Mouse (Mus musculus) neural tube, embryonic 13.5 days (tissue): ENCODE data around the gene Tomm5. TPM values are rescaled to one million over a fixed set of nuclear protein-coding genes. Genes with fewer than 3 reads are reported as not detected.
"Not testable (repeated sequence)": the region's sequence is repeated elsewhere in the genome, so short reads cannot be mapped to it uniquely, and the experiment has no call there.

Experiments used
- ATAC-seq: fragments of 200-750 bp; cut with Nextera tagmentation; 2 replicates; pipeline ENCODE4 v1.8.0; 2017; ENCODE audit warnings: low read depth, mild to moderate bottlenecking, moderate TSS enrichment, moderate library complexity
- H3K27ac ChIP-seq: fragments of 300-500 bp; sonication (generic); replicated peaks from 2 replicates; pipeline ENCODE4 v1.5.1; 2015; ENCODE audit warnings: moderate library complexity, mild to moderate bottlenecking, inconsistent platforms
- H3K27me3 ChIP-seq: fragments of 300-500 bp; sonication (generic); 2 replicates; pipeline ENCODE4 v1.6.1; 2015; ENCODE audit warnings: mild to moderate bottlenecking, inconsistent platforms
- H3K36me3 ChIP-seq: fragments of 300-500 bp; sonication (generic); 2 replicates; pipeline ENCODE4 v1.6.1; 2015; ENCODE audit warnings: mild to moderate bottlenecking, inconsistent platforms
- H3K4me1 ChIP-seq: fragments of 300-500 bp; sonication (generic); replicated peaks from 2 replicates; pipeline ENCODE4 v1.6.1; 2015; ENCODE audit warnings: inconsistent platforms
- H3K4me2 ChIP-seq: fragments of 300-500 bp; sonication (generic); 2 replicates; pipeline ENCODE4 v1.6.1; 2015; ENCODE audit warnings: inconsistent platforms, mild to moderate bottlenecking, moderate library complexity
- H3K4me3 ChIP-seq: fragments of 300-500 bp; sonication (generic); 2 replicates; pipeline ENCODE4 v1.5.1; 2015; ENCODE audit warnings: mild to moderate bottlenecking, inconsistent platforms
- H3K9ac ChIP-seq: fragments of 300-500 bp; sonication (generic); 2 replicates; pipeline ENCODE4 v1.6.1; 2015; ENCODE audit warnings: moderate library complexity, mild to moderate bottlenecking, inconsistent platforms
- H3K9me3 ChIP-seq: fragments of 300-500 bp; sonication (generic); 2 replicates; pipeline ENCODE4 v1.6.1; 2016; ENCODE audit warnings: inconsistent platforms
- WGBS: fragments of 180-500 bp; shearing (Covaris S2); methylation state at CpG from one replicate; pipeline ENCODE4 v1.1.7; 2015; 5-methylcytosine and 5-hydroxymethylcytosine counted together
- polyA plus RNA-seq: library from polyadenylated mRNA; unstranded; fragments of >200 nt; fragmentation: Nextera tagmentation; extraction: Ambion mirVana; gene quantifications from 2 replicates; pipeline ENCODE4 v1.2.1, GENCODE M21; 2015

Tomm5 gene
- polyA plus RNA-seq, 1 experiment from 2014 or later = 166 TPM

GRCm38 (mm10) chr4:45063836-45064235 lies 44.1 kb downstream of the Tomm5 start:
- not testable (repeated sequence) for H3K27ac ChIP-seq, H3K9me3 ChIP-seq, H3K9ac ChIP-seq, H3K4me3 ChIP-seq, H3K27me3 ChIP-seq, H3K4me2 ChIP-seq, ATAC-seq
- Histone ChIP-seq H3K36me3 (peaks cover 35% of the 10 kb centered on the region), H3K4me1 (peaks cover 17% of the 10 kb centered on the region)
- WGBS = 89% methylated on average over 1 of the region's 1 CpGs

GRCm38 (mm10) chr4:45055451-45055850 lies 52.5 kb downstream of the Tomm5 start:
- H3K27me3 ChIP-seq = no peaks in the 10 kb centered on the region
- H3K27ac ChIP-seq = no peak overlapping the region
- no peak overlapping the region for H3K9ac ChIP-seq
- H3K4me2 ChIP-seq = no peak overlapping the region
- H3K4me3 ChIP-seq = no peak overlapping the region
- 89% methylated on average over 8 of the region's 8 CpGs for WGBS
- no peak for ATAC-seq
- H3K36me3 ChIP-seq = peaks cover 61% of the 10 kb centered on the region
- no peaks in the 10 kb centered on the region for H3K9me3 ChIP-seq
- no peaks in the 10 kb centered on the region for H3K4me1 ChIP-seq

Other genes with a start within 250 kb of the Tomm5 start
- gene Grhpr, start 126.7 kb downstream of the Tomm5 start, polyA plus RNA-seq = 27.2 and 29.7 TPM in 2 replicates
- 35.6 and 42.4 TPM in 2 replicates for gene Zbtb5, start 95.7 kb downstream of the Tomm5 start, polyA plus RNA-seq
- gene Polr1e, start 89.5 kb downstream of the Tomm5 start, polyA plus RNA-seq = 33.0 and 45.1 TPM in 2 replicates
- gene Fbxo10, start 23.5 kb downstream of the Tomm5 start, polyA plus RNA-seq = 14.3 and 15.4 TPM in 2 replicates
- gene Frmpd1, start 76.8 kb upstream of the Tomm5 start, polyA plus RNA-seq = 2.9 and 3.0 TPM in 2 replicates
- gene Trmt10b, start 189.0 kb upstream of the Tomm5 start, polyA plus RNA-seq = 22.6 and 24.6 TPM in 2 replicates
- 8.0 and 9.2 TPM in 2 replicates for gene Dcaf10, start 234.0 kb upstream of the Tomm5 start, polyA plus RNA-seq
- 39.7 and 53.4 TPM in 2 replicates for gene Exosc3, start 234.6 kb upstream of the Tomm5 start, polyA plus RNA-seq